Mouse (Mus musculus): ENCODE results near the gene Dpp8. TPM values are rescaled to one million over a fixed set of nuclear protein-coding genes. Genes with fewer than 3 reads are reported as not detected.
A peak's percentile ranks its signal among the peaks of the same experiment; 100 is the strongest.
"Not testable (repeated sequence)": the region's sequence is repeated elsewhere in the genome, so short reads cannot be mapped to it uniquely, and the experiment has no call there.

Gene Dpp8
- 126 and 127 TPM in 2 replicates for total RNA-seq (2017)

- peak; percentile 98 for ATAC-seq (ENCODE audit: extremely low read depth, insufficient number of reproducible peaks, low FRiP score, poor library complexity, severe bottlenecking)
Measured at GRCm38 (mm10) chr9:65032269-65033108, at the start of gene Dpp8. Gene Dpp8 (plus strand): TSS chr9:65032414.

GRCm38 (mm10) chr9:64985037-64985794 is 47.0 kb upstream of the Dpp8 start:
- no peak for ATAC-seq (ENCODE audit: extremely low read depth, insufficient number of reproducible peaks, low FRiP score, poor library complexity, severe bottlenecking)

- ATAC-seq (ENCODE audit: extremely low read depth, insufficient number of reproducible peaks, low FRiP score, poor library complexity, severe bottlenecking) = no peak
Measured at GRCm38 (mm10) chr9:64985807-64986206, 46.4 kb upstream of the Dpp8 start.

GRCm38 (mm10) chr9:64987651-64988050 is 44.6 kb upstream of the Dpp8 start:
- ATAC-seq (ENCODE audit: extremely low read depth, insufficient number of reproducible peaks, low FRiP score, poor library complexity, severe bottlenecking) = no peak

GRCm38 (mm10) chr9:64988443-64988842 is 43.8 kb upstream of the Dpp8 start:
- no peak for ATAC-seq (ENCODE audit: extremely low read depth, insufficient number of reproducible peaks, low FRiP score, poor library complexity, severe bottlenecking)

- no peak for ATAC-seq (ENCODE audit: extremely low read depth, insufficient number of reproducible peaks, low FRiP score, poor library complexity, severe bottlenecking)
Measured at GRCm38 (mm10) chr9:64990291-64990690, 41.9 kb upstream of the Dpp8 start.

- not testable (repeated sequence) for ATAC-seq (ENCODE audit: extremely low read depth, insufficient number of reproducible peaks, low FRiP score, poor library complexity, severe bottlenecking)
Measured at GRCm38 (mm10) chr9:64995464-64995863, 36.8 kb upstream of the Dpp8 start.

GRCm38 (mm10) chr9:65001481-65001880 is 30.7 kb upstream of the Dpp8 start:
- ATAC-seq (ENCODE audit: extremely low read depth, insufficient number of reproducible peaks, low FRiP score, poor library complexity, severe bottlenecking) = no peak

GRCm38 (mm10) chr9:65005737-65006136 is 26.5 kb upstream of the Dpp8 start:
- no peak for ATAC-seq (ENCODE audit: extremely low read depth, insufficient number of reproducible peaks, low FRiP score, poor library complexity, severe bottlenecking)

- peak; percentile 41; the same call in 1 of the 2 replicates for ATAC-seq (ENCODE audit: extremely low read depth, insufficient number of reproducible peaks, low FRiP score, poor library complexity, severe bottlenecking)
Measured at GRCm38 (mm10) chr9:65010632-65011031, 21.6 kb upstream of the Dpp8 start.

- no peak for ATAC-seq (ENCODE audit: extremely low read depth, insufficient number of reproducible peaks, low FRiP score, poor library complexity, severe bottlenecking)
Measured at GRCm38 (mm10) chr9:65011304-65011703, 20.9 kb upstream of the Dpp8 start.

- no peak for ATAC-seq (ENCODE audit: extremely low read depth, insufficient number of reproducible peaks, low FRiP score, poor library complexity, severe bottlenecking)
Measured at GRCm38 (mm10) chr9:65015461-65016222, 16.6 kb upstream of the Dpp8 start.

- ATAC-seq (ENCODE audit: extremely low read depth, insufficient number of reproducible peaks, low FRiP score, poor library complexity, severe bottlenecking) = no peak
Measured at GRCm38 (mm10) chr9:65016241-65016977, 15.8 kb upstream of the Dpp8 start.

GRCm38 (mm10) chr9:65016978-65017827 is 15.0 kb upstream of the Dpp8 start:
- no peak for ATAC-seq (ENCODE audit: extremely low read depth, insufficient number of reproducible peaks, low FRiP score, poor library complexity, severe bottlenecking)

- ATAC-seq (ENCODE audit: extremely low read depth, insufficient number of reproducible peaks, low FRiP score, poor library complexity, severe bottlenecking) = no peak
Measured at GRCm38 (mm10) chr9:65017896-65018295, 14.3 kb upstream of the Dpp8 start.

GRCm38 (mm10) chr9:65018588-65019121 is 13.6 kb upstream of the Dpp8 start:
- ATAC-seq (ENCODE audit: extremely low read depth, insufficient number of reproducible peaks, low FRiP score, poor library complexity, severe bottlenecking) = no peak

- no peak for ATAC-seq (ENCODE audit: extremely low read depth, insufficient number of reproducible peaks, low FRiP score, poor library complexity, severe bottlenecking)
Measured at GRCm38 (mm10) chr9:65019146-65019545, 13.1 kb upstream of the Dpp8 start.

- ATAC-seq (ENCODE audit: extremely low read depth, insufficient number of reproducible peaks, low FRiP score, poor library complexity, severe bottlenecking) = no peak
Measured at GRCm38 (mm10) chr9:65020128-65020527, 12.1 kb upstream of the Dpp8 start.
